Mouse (Mus musculus): ENCODE data around the gene Fat4. TPM values are rescaled to one million over a fixed set of nuclear protein-coding genes. Genes with fewer than 3 reads are reported as not detected.

The Fat4 gene
- polyA plus RNA-seq, 1 experiment from 2014 or later, result 18.2 TPM

- 72% methylated on average over 1 of the region's 1 CpGs for WGBS
- no peak overlapping the region for H3K9ac ChIP-seq
- no peak for DNase-seq (ENCODE audit: low spot score)
- ATAC-seq (ENCODE audit: low FRiP score), result no peak
- H3K4me1 ChIP-seq (replicated peaks; ENCODE audit: control insufficient read depth, insufficient read depth, low read length), result peaks cover 13% of the 10 kb centered on the region; the same call in 1 of the 2 replicates
- H3K27ac ChIP-seq, result no peak overlapping the region
- peaks cover 9% of the 10 kb centered on the region for H3K36me3 ChIP-seq (replicated peaks; ENCODE audit: control insufficient read depth, insufficient read depth)
- no peaks in the 10 kb centered on the region for H3K27me3 ChIP-seq (ENCODE audit: control insufficient read depth, insufficient read depth, low read length)
- no peak overlapping the region for H3K4me3 ChIP-seq (replicated peaks; ENCODE audit: low read length)
- no peak overlapping the region for H3K4me2 ChIP-seq (replicated peaks)
- no peaks in the 10 kb centered on the region for H3K9me3 ChIP-seq (ENCODE audit: control insufficient read depth, low read length)
These were observed 53.6 kb downstream of the Fat4 start for GRCm38 (mm10) chr3:38940327-38940726.

DNA sequence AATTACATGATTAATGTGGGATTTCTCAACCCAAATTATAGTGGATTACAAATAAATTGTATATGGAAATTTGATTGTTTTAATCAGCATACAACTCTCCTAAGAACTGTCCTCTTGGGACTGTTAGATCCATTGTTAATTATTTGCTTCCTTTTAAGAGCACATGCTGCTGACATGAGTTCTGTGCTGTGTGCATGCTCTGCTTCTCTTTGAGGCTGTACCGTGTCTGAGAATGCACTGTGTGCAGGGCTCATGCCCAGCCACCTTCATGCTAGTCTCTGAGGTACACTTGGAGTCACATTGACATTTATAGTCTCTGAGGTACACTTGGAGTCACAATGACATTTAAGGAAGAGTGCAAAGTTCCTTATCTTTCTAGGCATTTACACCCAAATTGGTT, 58.4 kb downstream of the Fat4 start:
- H3K4me3 ChIP-seq (replicated peaks; ENCODE audit: low read length), result no peak overlapping the region
- H3K9me3 ChIP-seq (ENCODE audit: control insufficient read depth, low read length), result no peaks in the 10 kb centered on the region
- peaks cover 4% of the 10 kb centered on the region; the same call in 1 of the 2 replicates for H3K4me1 ChIP-seq (replicated peaks; ENCODE audit: control insufficient read depth, insufficient read depth, low read length)
- H3K27me3 ChIP-seq (ENCODE audit: control insufficient read depth, insufficient read depth, low read length), result no peaks in the 10 kb centered on the region
- peaks cover 18% of the 10 kb centered on the region for H3K36me3 ChIP-seq (replicated peaks; ENCODE audit: control insufficient read depth, insufficient read depth)
- no peak overlapping the region for H3K9ac ChIP-seq
- 42% methylated on average over 1 of the region's 1 CpGs for WGBS
- H3K27ac ChIP-seq, result no peak overlapping the region
- DNase-seq (ENCODE audit: low spot score) (no peak), ATAC-seq (ENCODE audit: low FRiP score) (0 out of 2 replicates have a peak, but pooled peaks have one; percentile 55)
- no peak overlapping the region for H3K4me2 ChIP-seq (replicated peaks)

DNA sequence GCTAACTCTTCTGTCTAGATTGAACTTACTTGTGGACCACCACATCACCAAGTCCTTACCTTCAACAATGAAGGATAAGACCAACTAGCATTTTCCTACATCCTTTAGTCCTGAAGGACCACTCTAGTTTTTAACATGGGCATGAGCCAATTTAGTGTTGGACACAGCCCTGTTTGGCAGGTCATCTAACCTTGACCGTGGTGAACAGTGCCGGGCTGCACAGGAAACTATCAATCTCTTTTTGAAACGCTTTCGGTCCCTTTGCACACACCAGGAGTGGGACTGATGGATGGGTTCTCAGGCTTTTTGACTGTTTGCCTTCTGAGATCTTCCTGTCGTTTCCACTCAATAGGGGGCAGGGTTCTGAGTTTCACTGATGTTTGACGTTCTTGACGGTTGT, 61.0 kb downstream of the Fat4 start:
- Histone ChIP-seq H3K9me3 (ENCODE audit: control insufficient read depth, low read length) (no peaks in the 10 kb centered on the region), H3K4me3 (replicated peaks; ENCODE audit: low read length) (no peak overlapping the region), H3K27ac (no peak overlapping the region), H3K9ac (no peak overlapping the region), H3K36me3 (replicated peaks; ENCODE audit: control insufficient read depth, insufficient read depth) (peaks cover 37% of the 10 kb centered on the region), H3K4me2 (replicated peaks) (no peak overlapping the region), H3K4me1 (replicated peaks; ENCODE audit: control insufficient read depth, insufficient read depth, low read length) (peaks cover 4% of the 10 kb centered on the region; the same call in 1 of the 2 replicates), H3K27me3 (ENCODE audit: control insufficient read depth, insufficient read depth, low read length) (no peaks in the 10 kb centered on the region)
- ATAC-seq (ENCODE audit: low FRiP score) (no peak), DNase-seq (ENCODE audit: low spot score) (no peak)
- 76% methylated on average over 7 of the region's 7 CpGs for WGBS

DNA sequence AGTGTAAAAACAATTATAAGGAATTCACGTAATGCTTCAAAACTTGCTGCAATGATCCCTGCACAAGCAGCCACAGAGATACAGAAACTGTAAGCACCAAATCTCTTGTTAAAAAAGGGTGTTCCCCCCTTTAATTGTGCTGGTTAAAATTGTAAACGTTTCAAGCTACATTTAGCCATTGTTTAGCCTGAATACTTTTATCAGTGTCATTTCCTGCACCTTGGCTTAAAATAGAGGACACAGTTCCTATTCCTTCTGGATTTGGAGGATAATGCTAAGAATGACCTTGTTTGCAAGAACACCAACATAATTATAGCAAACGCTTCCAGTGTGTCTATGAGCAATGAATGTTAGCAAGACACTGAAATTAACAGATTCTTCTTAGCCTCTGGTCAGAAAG, 65.9 kb downstream of the Fat4 start:
- Histone ChIP-seq H3K4me3 (replicated peaks; ENCODE audit: low read length) (no peak overlapping the region), H3K4me1 (replicated peaks; ENCODE audit: control insufficient read depth, insufficient read depth, low read length) (no peaks in the 10 kb centered on the region), H3K27ac (no peak overlapping the region), H3K36me3 (replicated peaks; ENCODE audit: control insufficient read depth, insufficient read depth) (peaks cover 47% of the 10 kb centered on the region), H3K27me3 (ENCODE audit: control insufficient read depth, insufficient read depth, low read length) (no peaks in the 10 kb centered on the region), H3K9me3 (ENCODE audit: control insufficient read depth, low read length) (no peaks in the 10 kb centered on the region), H3K4me2 (replicated peaks) (no peak overlapping the region), H3K9ac (no peak overlapping the region)
- 79% methylated on average over 3 of the region's 3 CpGs for WGBS
- ATAC-seq (ENCODE audit: low FRiP score), result no peak
- DNase-seq (ENCODE audit: low spot score), result no peak

DNA sequence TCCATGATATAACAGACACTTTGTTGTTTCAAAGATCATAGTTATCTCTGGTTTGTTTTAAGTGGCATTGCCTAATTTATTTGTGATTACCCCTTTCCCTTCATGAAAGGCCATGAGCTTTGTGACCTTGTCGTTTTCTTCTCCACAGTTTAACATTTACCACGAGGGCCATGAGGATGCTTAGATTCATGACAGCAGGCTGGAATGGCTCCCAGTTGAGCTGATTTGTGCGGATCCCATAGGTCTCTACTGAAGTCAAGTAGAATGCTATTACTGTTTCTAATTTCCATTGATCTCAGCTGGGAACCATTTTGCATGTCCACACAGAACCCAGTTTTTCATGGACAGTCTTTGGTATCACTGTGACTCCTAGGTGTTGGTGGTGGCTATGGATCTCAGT, 67.5 kb downstream of the Fat4 start:
- Histone ChIP-seq H3K4me2 (replicated peaks) (no peak overlapping the region), H3K27ac (no peak overlapping the region), H3K9me3 (ENCODE audit: control insufficient read depth, low read length) (no peaks in the 10 kb centered on the region), H3K36me3 (replicated peaks; ENCODE audit: control insufficient read depth, insufficient read depth) (peaks cover 63% of the 10 kb centered on the region), H3K27me3 (ENCODE audit: control insufficient read depth, insufficient read depth, low read length) (no peaks in the 10 kb centered on the region), H3K9ac (no peak overlapping the region), H3K4me1 (replicated peaks; ENCODE audit: control insufficient read depth, insufficient read depth, low read length) (no peaks in the 10 kb centered on the region), H3K4me3 (replicated peaks; ENCODE audit: low read length) (no peak overlapping the region)
- 52% methylated on average over 3 of the region's 3 CpGs for WGBS
- DNase-seq (ENCODE audit: low spot score), result no peak
- ATAC-seq (ENCODE audit: low FRiP score), result no peak

GRCm38 (mm10) chr3:38956012-38956648, 69.4 kb downstream of the Fat4 start:
- no peaks in the 10 kb centered on the region for H3K9me3 ChIP-seq (ENCODE audit: control insufficient read depth, low read length)

GRCm38 (mm10) chr3:38957186-38957585, 70.4 kb downstream of the Fat4 start:
- H3K9ac ChIP-seq, result no peak overlapping the region
- no peak overlapping the region for H3K27ac ChIP-seq
- WGBS, result 96% methylated on average over 11 of the region's 11 CpGs
- H3K27me3 ChIP-seq (ENCODE audit: control insufficient read depth, insufficient read depth, low read length), result no peaks in the 10 kb centered on the region
- peaks cover 48% of the 10 kb centered on the region for H3K36me3 ChIP-seq (replicated peaks; ENCODE audit: control insufficient read depth, insufficient read depth)
- H3K4me2 ChIP-seq (replicated peaks), result no peak overlapping the region
- H3K4me3 ChIP-seq (replicated peaks; ENCODE audit: low read length), result no peak overlapping the region
- no peak for ATAC-seq (ENCODE audit: low FRiP score)
- peaks cover 5% of the 10 kb centered on the region; the same call in 1 of the 2 replicates for H3K4me1 ChIP-seq (replicated peaks; ENCODE audit: control insufficient read depth, insufficient read depth, low read length)
- no peak for DNase-seq (ENCODE audit: low spot score)
- no peaks in the 10 kb centered on the region for H3K9me3 ChIP-seq (ENCODE audit: control insufficient read depth, low read length)

More at GRCm38 (mm10) chr3:38956012-38956648, 69.4 kb downstream of the Fat4 start:
- Histone ChIP-seq H3K9ac (no peak overlapping the region), H3K27ac (no peak overlapping the region), H3K4me1 (replicated peaks; ENCODE audit: control insufficient read depth, insufficient read depth, low read length) (no peaks in the 10 kb centered on the region), H3K27me3 (ENCODE audit: control insufficient read depth, insufficient read depth, low read length) (no peaks in the 10 kb centered on the region), H3K4me3 (replicated peaks; ENCODE audit: low read length) (no peak overlapping the region), H3K4me2 (replicated peaks) (no peak overlapping the region), H3K36me3 (replicated peaks; ENCODE audit: control insufficient read depth, insufficient read depth) (peaks cover 52% of the 10 kb centered on the region)
- DNase-seq (ENCODE audit: low spot score), result no peak
- WGBS, result 85% methylated on average over 9 of the region's 9 CpGs
- no peak for ATAC-seq (ENCODE audit: low FRiP score)

DNA sequence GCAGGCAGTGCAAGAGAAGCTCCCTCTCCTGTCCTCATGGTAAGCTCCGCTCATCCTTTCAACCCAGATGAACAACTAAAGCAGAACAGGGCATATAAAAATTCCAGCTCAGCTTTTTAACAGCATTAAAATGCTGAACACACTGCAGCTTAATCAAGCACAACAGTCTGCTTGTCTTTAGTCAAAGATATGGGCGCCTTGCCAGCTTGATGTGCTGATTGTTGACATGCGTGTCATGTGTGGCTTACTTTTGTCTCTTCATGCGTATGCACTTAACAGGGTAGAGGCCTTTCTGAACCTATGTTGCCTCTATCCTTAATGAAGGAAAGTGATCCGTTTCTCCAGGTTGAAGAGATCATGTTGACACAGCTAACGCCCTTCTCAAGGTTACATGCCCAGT, 75.6 kb downstream of the Fat4 start:
- Histone ChIP-seq H3K4me2 (replicated peaks) (no peak overlapping the region), H3K27me3 (ENCODE audit: control insufficient read depth, insufficient read depth, low read length) (no peaks in the 10 kb centered on the region), H3K9ac (no peak overlapping the region), H3K27ac (no peak overlapping the region), H3K36me3 (replicated peaks; ENCODE audit: control insufficient read depth, insufficient read depth) (peaks cover 37% of the 10 kb centered on the region), H3K9me3 (ENCODE audit: control insufficient read depth, low read length) (no peaks in the 10 kb centered on the region), H3K4me3 (replicated peaks; ENCODE audit: low read length) (no peak overlapping the region), H3K4me1 (replicated peaks; ENCODE audit: control insufficient read depth, insufficient read depth, low read length) (peaks cover 8% of the 10 kb centered on the region; the same call in 1 of the 2 replicates)
- peak; percentile 31 for DNase-seq (ENCODE audit: low spot score)
- 52% methylated on average over 6 of the region's 6 CpGs for WGBS
- ATAC-seq (ENCODE audit: low FRiP score), result peak; percentile 68; the same call in 1 of the 2 replicates

DNA sequence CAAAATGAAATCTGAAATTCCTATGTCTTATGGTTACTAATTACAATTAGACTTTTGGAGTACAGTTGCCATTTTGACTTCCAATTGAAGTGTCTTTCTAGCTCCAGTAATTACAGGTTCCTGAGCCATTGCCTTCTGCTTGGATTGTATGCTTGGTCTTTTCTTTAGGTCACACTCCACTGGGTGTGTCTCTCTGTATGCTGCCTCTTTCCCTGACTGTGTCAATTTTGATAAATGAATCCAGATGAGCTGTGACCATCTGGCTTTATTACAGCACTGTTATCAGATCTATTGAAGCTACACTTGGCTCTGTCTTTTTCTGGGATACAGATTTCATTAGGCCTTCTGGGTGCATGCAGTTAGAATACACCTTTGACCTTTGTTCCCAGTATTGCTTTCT, 80.7 kb downstream of the Fat4 start:
- no peaks in the 10 kb centered on the region for H3K9me3 ChIP-seq (ENCODE audit: control insufficient read depth, low read length)
- H3K4me3 ChIP-seq (replicated peaks; ENCODE audit: low read length), result no peak overlapping the region
- DNase-seq (ENCODE audit: low spot score) (no peak), ATAC-seq (ENCODE audit: low FRiP score) (no peak)
- H3K27me3 ChIP-seq (ENCODE audit: control insufficient read depth, insufficient read depth, low read length), result no peaks in the 10 kb centered on the region
- no peaks in the 10 kb centered on the region for H3K4me1 ChIP-seq (replicated peaks; ENCODE audit: control insufficient read depth, insufficient read depth, low read length)
- H3K4me2 ChIP-seq (replicated peaks), result no peak overlapping the region
- no peak overlapping the region for H3K27ac ChIP-seq
- peaks cover 38% of the 10 kb centered on the region for H3K36me3 ChIP-seq (replicated peaks; ENCODE audit: control insufficient read depth, insufficient read depth)
- H3K9ac ChIP-seq, result no peak overlapping the region

- DNase-seq (ENCODE audit: low spot score) (no peak), ATAC-seq (ENCODE audit: low FRiP score) (no peak)
- H3K9ac ChIP-seq, result no peak overlapping the region
- peaks cover 50% of the 10 kb centered on the region for H3K36me3 ChIP-seq (replicated peaks; ENCODE audit: control insufficient read depth, insufficient read depth)
- no peaks in the 10 kb centered on the region for H3K9me3 ChIP-seq (ENCODE audit: control insufficient read depth, low read length)
- no peak overlapping the region for H3K4me2 ChIP-seq (replicated peaks)
- H3K4me1 ChIP-seq (replicated peaks; ENCODE audit: control insufficient read depth, insufficient read depth, low read length), result 0 out of 2 replicates have a peak, but pooled peaks cover 2% of the 10 kb centered on the region
- no peak overlapping the region for H3K27ac ChIP-seq
- H3K27me3 ChIP-seq (ENCODE audit: control insufficient read depth, insufficient read depth, low read length), result no peaks in the 10 kb centered on the region
- no peak overlapping the region for H3K4me3 ChIP-seq (replicated peaks; ENCODE audit: low read length)
These were observed 99.6 kb downstream of the Fat4 start for GRCm38 (mm10) chr3:38986379-38986778.
